Mouse (Mus musculus): Measurements from ENCODE around the gene Slc29a1.

DNA sequence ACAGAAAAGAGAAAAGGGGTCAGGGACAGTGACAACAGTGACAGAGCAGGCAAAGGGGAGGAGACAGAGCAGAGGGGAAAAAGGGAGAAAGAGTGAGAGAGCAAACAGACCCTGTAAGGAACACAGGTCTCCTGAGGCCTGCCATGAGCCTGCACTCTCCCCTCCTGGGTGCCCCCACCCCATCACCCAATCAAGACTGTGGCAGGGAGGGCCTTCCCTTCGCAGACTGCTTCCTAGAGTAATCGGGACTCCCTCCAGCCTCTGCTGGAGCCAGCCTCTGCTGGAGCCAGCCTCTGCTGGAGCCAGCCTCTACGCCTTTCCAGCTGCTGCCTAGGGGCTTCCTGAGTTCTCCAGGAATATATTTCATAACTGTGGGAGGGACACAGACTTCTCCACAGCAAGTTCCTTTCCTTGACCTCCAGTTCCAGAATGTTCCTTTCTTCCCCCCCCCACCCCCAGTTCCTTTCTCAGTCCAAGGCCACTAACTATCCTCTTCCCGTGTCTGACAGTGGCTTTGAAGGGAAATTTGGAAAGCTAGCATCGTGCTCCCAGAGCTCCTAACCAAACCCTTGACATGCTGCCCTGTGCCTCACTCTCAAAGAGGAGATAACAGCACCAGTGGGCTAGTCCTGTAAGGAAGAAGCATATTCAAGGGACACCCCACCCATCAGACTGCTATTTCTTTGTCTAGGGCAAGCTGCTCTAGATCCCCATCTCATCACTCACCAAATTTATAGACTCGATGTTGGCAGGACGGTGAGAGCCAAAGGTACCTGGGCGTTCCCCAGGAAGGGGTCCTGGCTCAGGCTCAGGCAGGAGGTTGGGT, 6.6 kb downstream of the Slc29a1 start:
- TF ChIP-seq CTCF (IDR thresholded peaks at IDR 0.05; ENCODE audit: low read depth) (no peak), EP300 (optimal IDR thresholded peaks at IDR 0.05) (no peak)

Data from stomach, postnatal 0 days (tissue).